Mouse (Mus musculus) hindbrain, embryonic 13.5 days (tissue): ENCODE results near the gene Theg. TPM values are rescaled to one million over a fixed set of nuclear protein-coding genes. Genes with fewer than 3 reads are reported as not detected.

Source experiments
- ATAC-seq: fragments of 200-750 bp; cut with Nextera tagmentation; 2 replicates; pipeline ENCODE4 v1.8.0; 2017; ENCODE audit warnings: moderate TSS enrichment; ENCODE audit not compliant: low FRiP score
- H3K27ac ChIP-seq: fragments of 300-500 bp; sonication (generic); 2 replicates; pipeline ENCODE4 v1.5.1; 2015; ENCODE audit warnings: inconsistent platforms, mild to moderate bottlenecking, moderate library complexity
- H3K27me3 ChIP-seq: fragments of 300-500 bp; sonication (generic); 2 replicates; pipeline ENCODE4 v1.6.1; 2015; ENCODE audit warnings: mild to moderate bottlenecking, inconsistent platforms
- H3K36me3 ChIP-seq: fragments of 300-500 bp; sonication (generic); 2 replicates; pipeline ENCODE4 v1.6.1; 2015; ENCODE audit warnings: mild to moderate bottlenecking, inconsistent platforms
- H3K4me1 ChIP-seq: fragments of 300-500 bp; sonication (generic); replicated peaks from 2 replicates; pipeline ENCODE4 v1.6.1; 2015; ENCODE audit warnings: inconsistent platforms
- H3K4me2 ChIP-seq: fragments of 300-500 bp; sonication (generic); 2 replicates; pipeline ENCODE4 v1.6.1; 2015; ENCODE audit warnings: inconsistent platforms, mild to moderate bottlenecking, moderate library complexity
- H3K4me3 ChIP-seq: fragments of 300-500 bp; sonication (generic); 2 replicates; pipeline ENCODE4 v1.5.1; 2015; ENCODE audit warnings: mild to moderate bottlenecking, inconsistent platforms
- H3K9ac ChIP-seq: fragments of 300-500 bp; sonication (generic); 2 replicates; pipeline ENCODE4 v1.6.1; 2015; ENCODE audit warnings: mild to moderate bottlenecking, inconsistent platforms
- H3K9me3 ChIP-seq: fragments of 300-500 bp; sonication (generic); 2 replicates; pipeline ENCODE4 v1.6.1; 2016; ENCODE audit warnings: inconsistent platforms
- WGBS: fragments of 180-500 bp; shearing (Covaris S2); methylation state at CpG from one replicate; pipeline ENCODE4 v1.1.7; 2015; 5-methylcytosine and 5-hydroxymethylcytosine counted together
- polyA plus RNA-seq: library from polyadenylated mRNA; unstranded; fragments of >200 nt; fragmentation: Nextera tagmentation; extraction: Ambion mirVana; gene quantifications from 2 replicates; pipeline ENCODE4 v1.2.1, GENCODE M21; 2015

Theg gene
- not detected in 2 replicates for polyA plus RNA-seq

DNA sequence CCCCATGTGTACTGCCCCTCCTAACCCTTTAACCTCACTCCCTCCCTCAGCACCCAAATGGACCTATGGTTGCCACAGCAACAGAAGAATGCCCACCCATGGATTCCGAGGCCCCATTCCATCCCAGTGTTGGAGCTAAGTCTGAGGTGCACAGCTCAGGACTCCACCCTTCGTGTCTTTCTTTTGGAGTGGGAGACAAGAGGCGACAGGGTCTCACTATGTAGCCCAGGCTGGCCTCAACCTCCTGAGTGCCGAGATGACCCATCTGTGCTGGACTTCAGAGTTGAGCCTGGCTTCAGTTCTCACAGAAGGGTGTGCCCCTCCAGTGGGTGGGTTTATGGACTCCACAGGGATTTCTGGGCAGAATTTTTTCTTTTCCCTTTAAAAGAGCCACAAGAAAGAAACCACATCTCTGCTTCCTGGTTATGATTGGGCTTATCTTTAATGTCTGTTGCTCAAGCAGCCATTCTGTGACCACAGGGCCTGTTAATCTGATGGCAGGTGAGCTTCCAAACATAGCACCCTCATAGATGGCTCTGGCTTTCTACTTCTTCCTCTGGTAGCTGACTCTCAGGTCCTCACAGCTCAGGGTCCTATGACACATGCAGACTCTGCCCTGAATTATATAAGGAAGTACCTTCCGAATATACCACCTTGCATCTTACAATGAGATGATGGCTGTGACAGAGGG, at the start of gene Theg:
Gene Theg, minus strand, starts transcription at position 271 of the 691 bp plus-strand sequence.
- H3K9me3 ChIP-seq = no peaks in the 10 kb centered on the region
- H3K4me2 ChIP-seq = no peak within 1 kb of the TSS
- no peaks in the 10 kb centered on the region for H3K4me1 ChIP-seq
- no peak for ATAC-seq
- no peak within 1 kb of the TSS for H3K4me3 ChIP-seq
- no peak within 1 kb of the TSS for H3K9ac ChIP-seq
- 81% methylated on average over 5 of the region's 5 CpGs for WGBS
- H3K27me3 ChIP-seq = no peaks in the 10 kb centered on the region
- no peak within 1 kb of the TSS for H3K27ac ChIP-seq
- no peaks in the 10 kb centered on the region for H3K36me3 ChIP-seq

GRCm38 (mm10) chr10:79636287-79636686, 49.2 kb upstream of the Theg start:
- 69% methylated on average over 8 of the region's 8 CpGs for WGBS
- Histone ChIP-seq H3K4me2 (peak overlapping the region; percentile 80), H3K4me3 (peak overlapping the region; percentile 80), H3K27ac (peak overlapping the region; percentile 96), H3K36me3 (no peaks in the 10 kb centered on the region), H3K9ac (peak overlapping the region; percentile 96), H3K9me3 (no peaks in the 10 kb centered on the region), H3K4me1 (peaks cover 46% of the 10 kb centered on the region), H3K27me3 (peaks cover 32% of the 10 kb centered on the region)
- no peak; the same call in 1 of the 2 replicates for ATAC-seq

DNA sequence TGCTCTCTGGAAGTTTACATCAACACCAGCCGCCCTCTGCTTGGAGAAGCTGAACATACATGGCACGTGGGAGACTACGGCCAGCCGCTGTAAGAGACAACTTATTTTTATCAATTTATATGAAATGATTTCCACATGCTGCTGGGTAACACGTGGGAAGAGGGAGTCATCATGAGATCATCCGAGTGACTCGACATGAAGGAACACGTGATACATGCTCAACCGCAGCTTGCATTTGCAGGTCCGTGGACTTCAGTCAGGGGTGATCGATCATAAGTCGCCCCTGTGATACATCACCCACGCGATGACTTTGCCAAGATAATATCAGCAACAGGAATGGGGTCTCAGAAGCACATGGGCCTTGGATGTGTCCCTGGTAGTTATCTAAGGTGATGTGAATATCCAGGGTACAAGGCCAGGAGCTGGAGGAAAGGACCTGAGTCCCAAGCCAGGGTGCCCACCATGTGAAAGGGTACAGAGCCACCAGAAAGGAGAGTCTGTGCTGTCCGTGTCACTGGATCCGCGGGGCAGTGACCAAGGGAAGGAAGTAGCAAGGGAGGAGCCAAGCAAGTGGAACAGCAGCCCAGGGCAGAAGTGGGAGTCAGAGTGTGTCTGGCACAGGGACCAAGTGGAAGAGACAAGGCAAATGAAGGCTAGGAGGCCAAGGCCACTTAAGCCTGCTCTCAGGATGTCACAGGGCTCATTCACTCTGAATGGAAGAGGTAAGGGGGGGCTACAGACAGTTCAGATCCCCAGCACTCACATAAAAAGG, 46.1 kb upstream of the Theg start:
- no peak overlapping the region for H3K27ac ChIP-seq
- H3K9me3 ChIP-seq = no peaks in the 10 kb centered on the region
- no peak overlapping the region for H3K4me2 ChIP-seq
- WGBS = 86% methylated on average over 17 of the region's 17 CpGs
- no peak overlapping the region for H3K4me3 ChIP-seq
- H3K27me3 ChIP-seq = 0 out of 2 replicates have a peak, but pooled peaks cover 10% of the 10 kb centered on the region
- no peak overlapping the region; the same call in 1 of the 2 replicates for H3K9ac ChIP-seq
- peaks cover 32% of the 10 kb centered on the region for H3K4me1 ChIP-seq
- 0 out of 2 replicates have a peak, but pooled peaks cover 5% of the 10 kb centered on the region for H3K36me3 ChIP-seq
- ATAC-seq = no peak

DNA sequence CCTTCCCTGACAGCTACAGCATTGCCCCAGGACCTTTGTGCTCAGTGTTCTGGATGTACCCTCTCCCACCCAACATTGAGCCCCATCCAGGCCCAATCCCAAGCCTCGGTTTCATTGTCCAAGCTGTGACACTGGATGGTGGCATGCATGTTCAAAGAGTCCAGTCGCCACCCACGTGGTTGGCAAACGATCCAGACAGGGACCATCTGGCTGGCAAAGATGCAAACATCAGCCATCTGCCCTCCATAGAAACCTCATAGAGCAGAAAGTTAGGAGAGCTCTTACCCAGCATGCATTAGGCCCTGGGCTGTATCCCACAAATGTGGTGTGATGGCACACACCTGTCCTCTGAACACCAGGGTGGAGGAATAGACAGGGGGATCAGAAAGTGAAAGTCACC, 44.3 kb upstream of the Theg start:
- Histone ChIP-seq H3K4me1 (peaks cover 23% of the 10 kb centered on the region), H3K36me3 (peaks cover 11% of the 10 kb centered on the region), H3K9me3 (no peaks in the 10 kb centered on the region), H3K27ac (0 out of 2 replicates have a peak overlapping the region, but pooled peaks have one; percentile 8), H3K4me2 (no peak overlapping the region), H3K4me3 (no peak overlapping the region), H3K27me3 (no peaks in the 10 kb centered on the region), H3K9ac (no peak overlapping the region)
- WGBS = 65% methylated on average over 4 of the region's 4 CpGs
- ATAC-seq = no peak

- H3K27me3 ChIP-seq = no peaks in the 10 kb centered on the region
- no peak overlapping the region for H3K27ac ChIP-seq
- peaks cover 33% of the 10 kb centered on the region for H3K36me3 ChIP-seq
- ATAC-seq = no peak
- H3K4me3 ChIP-seq = no peak overlapping the region
- H3K9me3 ChIP-seq = no peaks in the 10 kb centered on the region
- no peak overlapping the region for H3K4me2 ChIP-seq
- peaks cover 2% of the 10 kb centered on the region; the same call in 1 of the 2 replicates for H3K4me1 ChIP-seq
- no peak overlapping the region for H3K9ac ChIP-seq
- 83% methylated on average over 5 of the region's 5 CpGs for WGBS
These were observed 41.2 kb upstream of the Theg start for GRCm38 (mm10) chr10:79628377-79628776.

DNA sequence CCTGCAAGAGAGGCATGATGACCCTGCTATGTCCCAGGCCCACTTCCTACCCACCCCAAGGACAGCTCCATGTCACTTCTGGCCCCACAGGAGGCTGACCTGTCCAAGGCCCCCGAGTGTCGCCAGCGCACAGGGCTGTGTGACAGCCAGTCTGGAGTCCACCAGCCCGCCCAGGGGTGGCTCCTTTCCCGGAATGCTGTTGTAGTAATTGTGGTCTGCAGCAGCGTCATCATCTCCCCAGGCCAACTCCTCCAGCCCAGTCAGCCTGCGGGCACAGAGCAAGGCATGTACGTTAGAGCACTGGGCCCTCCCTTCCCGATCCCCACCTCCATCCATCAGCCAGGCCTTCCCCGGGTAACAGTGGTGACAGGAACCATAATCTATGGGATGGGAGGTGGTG, 39.0 kb upstream of the Theg start:
- H3K4me1 ChIP-seq = 0 out of 2 replicates have a peak, but pooled peaks cover 2% of the 10 kb centered on the region
- H3K4me3 ChIP-seq = no peak overlapping the region
- no peaks in the 10 kb centered on the region for H3K27me3 ChIP-seq
- no peak overlapping the region for H3K27ac ChIP-seq
- H3K4me2 ChIP-seq = no peak overlapping the region
- no peak overlapping the region; the same call in 1 of the 2 replicates for H3K9ac ChIP-seq
- 81% methylated on average over 10 of the region's 10 CpGs for WGBS
- no peaks in the 10 kb centered on the region for H3K9me3 ChIP-seq
- no peak for ATAC-seq
- peaks cover 35% of the 10 kb centered on the region for H3K36me3 ChIP-seq

DNA sequence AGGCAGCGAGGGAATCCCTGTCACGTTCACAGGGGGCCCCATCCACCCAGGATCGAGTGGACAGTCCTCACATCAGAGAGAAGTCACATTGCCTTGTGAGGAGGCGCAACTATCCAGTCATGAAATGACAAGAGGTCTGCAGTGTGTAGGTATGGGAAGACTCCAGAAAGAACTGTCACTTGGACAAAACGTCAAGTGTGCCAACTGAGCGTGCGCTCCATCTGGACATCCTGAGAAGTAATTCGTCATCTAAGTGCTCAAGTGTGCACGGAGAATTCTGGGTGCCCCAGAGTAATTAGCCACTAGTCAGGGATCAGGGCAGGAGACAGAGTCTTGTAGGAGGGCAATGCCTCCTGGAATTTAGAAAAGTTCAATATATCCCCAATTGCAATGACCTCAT, 38.3 kb upstream of the Theg start:
- 76% methylated on average over 9 of the region's 9 CpGs for WGBS
- H3K27me3 ChIP-seq = no peaks in the 10 kb centered on the region

GRCm38 (mm10) chr10:79623950-79624349, 36.8 kb upstream of the Theg start:
- H3K9me3 ChIP-seq = no peaks in the 10 kb centered on the region
- ATAC-seq = no peak
- H3K36me3 ChIP-seq = peaks cover 50% of the 10 kb centered on the region
- H3K9ac ChIP-seq = peak overlapping the region; percentile 20; the same call in 1 of the 2 replicates
- H3K4me3 ChIP-seq = no peak overlapping the region
- H3K27me3 ChIP-seq = no peaks in the 10 kb centered on the region
- H3K4me1 ChIP-seq = peaks cover 11% of the 10 kb centered on the region; the same call in 1 of the 2 replicates
- 62% methylated on average over 12 of the region's 12 CpGs for WGBS
- H3K27ac ChIP-seq = no peak overlapping the region
- H3K4me2 ChIP-seq = no peak overlapping the region

More for the DNA sequence above, 38.3 kb upstream of the Theg start:
- Histone ChIP-seq H3K36me3 (peaks cover 40% of the 10 kb centered on the region), H3K4me3 (no peak overlapping the region), H3K9me3 (no peaks in the 10 kb centered on the region), H3K4me1 (peaks cover 8% of the 10 kb centered on the region; the same call in 1 of the 2 replicates), H3K27ac (no peak overlapping the region), H3K9ac (no peak overlapping the region), H3K4me2 (no peak overlapping the region)
- no peak for ATAC-seq

- Histone ChIP-seq H3K36me3 (peaks cover 23% of the 10 kb centered on the region), H3K4me3 (no peak overlapping the region), H3K27me3 (peaks cover 27% of the 10 kb centered on the region), H3K9me3 (no peaks in the 10 kb centered on the region), H3K27ac (no peak overlapping the region), H3K9ac (no peak overlapping the region), H3K4me1 (peaks cover 34% of the 10 kb centered on the region), H3K4me2 (no peak overlapping the region)
- ATAC-seq = no peak
- 86% methylated on average over 5 of the region's 5 CpGs for WGBS
These were observed 29.2 kb upstream of the Theg start for GRCm38 (mm10) chr10:79616376-79616775.

DNA sequence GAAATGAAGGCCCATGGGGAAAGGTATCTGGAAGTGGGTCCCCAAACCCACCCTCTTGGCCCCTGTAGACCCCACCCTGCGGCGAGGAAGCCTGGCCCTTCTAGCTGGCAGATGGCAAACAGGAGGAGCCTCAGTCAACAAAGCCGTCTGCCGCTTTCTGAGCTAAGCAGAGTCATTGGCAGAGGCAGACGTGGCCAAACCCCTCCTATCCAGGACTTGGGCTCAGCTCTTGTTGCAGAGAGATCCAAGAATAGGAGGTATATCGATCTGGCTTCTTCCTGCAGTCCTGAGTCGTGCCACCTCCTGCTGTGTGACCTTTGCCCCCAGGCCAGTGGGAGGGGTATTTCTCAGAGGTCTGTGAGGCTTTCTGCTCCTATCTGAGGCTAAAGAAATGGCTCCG, 28.7 kb upstream of the Theg start:
- Histone ChIP-seq H3K4me3 (no peak overlapping the region), H3K9me3 (no peaks in the 10 kb centered on the region), H3K27ac (no peak overlapping the region), H3K27me3 (peaks cover 32% of the 10 kb centered on the region), H3K36me3 (peaks cover 19% of the 10 kb centered on the region), H3K4me2 (no peak overlapping the region), H3K4me1 (peaks cover 33% of the 10 kb centered on the region), H3K9ac (no peak overlapping the region)
- ATAC-seq = no peak
- WGBS = 16% methylated on average over 8 of the region's 8 CpGs

GRCm38 (mm10) chr10:79614305-79614643, 27.1 kb upstream of the Theg start:
- peaks cover 46% of the 10 kb centered on the region for H3K27me3 ChIP-seq
- peaks cover 4% of the 10 kb centered on the region; the same call in 1 of the 2 replicates for H3K36me3 ChIP-seq
- peak; percentile 60; the same call in 1 of the 2 replicates for ATAC-seq
- no peak overlapping the region for H3K9ac ChIP-seq
- peaks cover 26% of the 10 kb centered on the region for H3K4me1 ChIP-seq
- peak overlapping the region; percentile 96 for H3K4me2 ChIP-seq
- H3K4me3 ChIP-seq = peak overlapping the region; percentile 58
- H3K9me3 ChIP-seq = no peaks in the 10 kb centered on the region
- peak overlapping the region; percentile 30; the same call in 1 of the 2 replicates for H3K27ac ChIP-seq
- 70% methylated on average over 1 of the region's 1 CpGs for WGBS

DNA sequence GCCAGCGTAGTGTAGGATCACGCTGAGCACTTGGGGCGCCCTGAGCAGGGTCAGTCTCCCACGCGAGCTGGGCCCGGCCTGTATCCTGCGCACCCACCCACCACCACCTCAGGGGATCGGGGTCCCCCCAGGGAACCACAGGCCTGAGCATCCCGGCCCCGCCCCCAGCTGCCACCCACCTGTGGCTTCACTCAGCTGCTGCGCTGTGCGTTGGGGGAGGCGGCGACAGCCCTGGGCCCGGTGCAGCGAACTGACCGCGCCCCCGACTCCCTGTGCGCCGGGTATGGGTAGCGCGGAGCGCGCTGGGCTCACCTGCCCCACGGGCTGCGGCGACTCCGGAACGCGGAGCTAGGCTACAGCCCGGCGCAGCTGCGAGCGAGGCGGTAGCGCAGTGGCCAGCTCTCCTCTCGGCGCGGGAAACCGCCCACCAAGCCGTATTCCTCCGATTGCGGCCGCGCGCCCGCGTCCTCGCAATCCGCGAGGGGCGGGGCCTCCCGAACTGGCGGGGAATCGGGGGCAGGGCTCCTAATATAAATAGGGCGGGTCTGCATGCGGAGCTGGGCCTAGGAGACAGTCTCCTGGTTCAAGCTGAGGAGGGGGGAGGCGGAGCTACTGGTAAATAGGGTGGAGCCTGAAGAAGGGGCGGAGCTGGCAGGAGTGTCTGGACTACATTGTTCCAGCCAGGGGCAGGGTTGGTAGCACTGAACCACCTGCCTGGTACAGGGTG, 26.6 kb upstream of the Theg start, which contains the start of gene C2cd4c:
Gene C2cd4c, minus strand, starts transcription at position 448 of the 727 bp plus-strand sequence.
- peak within 1 kb of the TSS; percentile 76 for H3K9ac ChIP-seq
- H3K4me2 ChIP-seq = peak within 1 kb of the TSS; percentile 96
- peaks cover 26% of the 10 kb centered on the region for H3K4me1 ChIP-seq
- no peaks in the 10 kb centered on the region for H3K9me3 ChIP-seq
- 1% methylated on average over 58 of the region's 60 CpGs for WGBS
- H3K4me3 ChIP-seq = peak within 1 kb of the TSS; percentile 58
- peak; percentile 90 for ATAC-seq
- peak within 1 kb of the TSS; percentile 44; the same call in 1 of the 2 replicates for H3K27ac ChIP-seq
- H3K36me3 ChIP-seq = no peaks in the 10 kb centered on the region
- H3K27me3 ChIP-seq = peaks cover 51% of the 10 kb centered on the region
